Mouse (Mus musculus) frontal cortex, adult 2 months (tissue): ENCODE data around the gene Olfr282. TPM values are rescaled to one million over a fixed set of nuclear protein-coding genes. Genes with fewer than 3 reads are reported as not detected.
"Not testable (repeated sequence)": the region's sequence is repeated elsewhere in the genome, so short reads cannot be mapped to it uniquely, and the experiment has no call there.

ENCODE experiments used
- DNase-seq, 2 experiments: peaks; one replicate each; pipeline ENCODE4 v3.0.0; 2022; ENCODE audit warnings: low spot score in 1 of 2; ENCODE audit errors: extremely low spot score in 1 of 2
- polyA plus RNA-seq: library from polyadenylated mRNA; depleted of rRNA; stranded (reverse); fragments of >200 nt; gene quantifications from 2 replicates; pipeline ENCODE4 v1.2.3, GENCODE M21; 2012; rRNA removed

The Olfr282 gene
- polyA plus RNA-seq, result not detected in 2 replicates

- DNase-seq, result not testable (repeated sequence)
These were observed at the start of gene Olfr282 for GRCm38 (mm10) chr15:98430925-98431324. TSS of gene Olfr282 (plus strand) at chr15:98431225.

GRCm38 (mm10) chr15:98387621-98388020, 43.4 kb upstream of the Olfr282 start:
- DNase-seq, result no peak

- DNase-seq, result peak; percentile 39 to 82
These were observed 41.2 kb upstream of the Olfr282 start for GRCm38 (mm10) chr15:98389796-98390195.

- no peak for DNase-seq
These were observed 39.7 kb upstream of the Olfr282 start for GRCm38 (mm10) chr15:98391081-98391902.

GRCm38 (mm10) chr15:98391903-98392187, 39.2 kb upstream of the Olfr282 start:
- no peak for DNase-seq

GRCm38 (mm10) chr15:98397136-98397535, 33.9 kb upstream of the Olfr282 start:
- DNase-seq, result no peak

- DNase-seq, result no peak
These were observed 28.7 kb upstream of the Olfr282 start for GRCm38 (mm10) chr15:98402356-98402755.

- peak in 1 of 2 experiments; percentile 61 for DNase-seq
These were observed 22.5 kb upstream of the Olfr282 start for GRCm38 (mm10) chr15:98408406-98409060.

GRCm38 (mm10) chr15:98409635-98410034, 21.4 kb upstream of the Olfr282 start:
- no peak for DNase-seq

GRCm38 (mm10) chr15:98410249-98410648, 20.8 kb upstream of the Olfr282 start:
- DNase-seq, result no peak

- DNase-seq, result no peak
These were observed 15.0 kb upstream of the Olfr282 start for GRCm38 (mm10) chr15:98415996-98416395.

GRCm38 (mm10) chr15:98416802-98417201, 14.2 kb upstream of the Olfr282 start:
- not testable (repeated sequence) for DNase-seq

- not testable (repeated sequence) for DNase-seq
These were observed 13.7 kb upstream of the Olfr282 start for GRCm38 (mm10) chr15:98417285-98417684.

- DNase-seq, result no peak
These were observed 12.9 kb upstream of the Olfr282 start for GRCm38 (mm10) chr15:98418096-98418495.

- DNase-seq, result no peak
These were observed 10.1 kb upstream of the Olfr282 start for GRCm38 (mm10) chr15:98420897-98421296.

GRCm38 (mm10) chr15:98424326-98424725, 6.7 kb upstream of the Olfr282 start:
- DNase-seq, result no peak

- DNase-seq, result no peak
These were observed 6.3 kb upstream of the Olfr282 start for GRCm38 (mm10) chr15:98424753-98425152.

GRCm38 (mm10) chr15:98425188-98425587, 5.8 kb upstream of the Olfr282 start:
- no peak for DNase-seq

GRCm38 (mm10) chr15:98444561-98444960, 13.5 kb downstream of the Olfr282 start:
- DNase-seq, result no peak

GRCm38 (mm10) chr15:98448521-98448920, 17.5 kb downstream of the Olfr282 start:
- peak in 1 of 2 experiments; percentile 5 for DNase-seq

GRCm38 (mm10) chr15:98452288-98452687, 21.3 kb downstream of the Olfr282 start, which contains the start of gene Olfr281:
TSS of gene Olfr281 (plus strand) at chr15:98452588.
- no peak for DNase-seq

GRCm38 (mm10) chr15:98469596-98469995, 38.6 kb downstream of the Olfr282 start, which contains the start of gene OR5BS1P:
TSS of gene OR5BS1P (plus strand) at chr15:98469896.
- DNase-seq, result no peak
